Mouse (Mus musculus) cerebellum, adult 2 months (tissue): Measurements from ENCODE around the gene Sfn.

ENCODE experiments used
- CTCF ChIP-seq: fragments of 200-500 bp; IDR thresholded peaks from 2 replicates; pipeline ENCODE4 v1.5.1; 2011; ENCODE audit warnings: low read depth, mild to moderate bottlenecking, control low read depth, low read length, moderate library complexity, borderline replicate concordance; ENCODE audit not compliant: insufficient read depth
- POLR2A ChIP-seq: fragments of 200-500 bp; IDR thresholded peaks from 2 replicates; pipeline ENCODE4 v1.6.1; 2011; ENCODE audit warnings: low read length, control low read depth, borderline replicate concordance; ENCODE audit not compliant: insufficient read depth

DNA sequence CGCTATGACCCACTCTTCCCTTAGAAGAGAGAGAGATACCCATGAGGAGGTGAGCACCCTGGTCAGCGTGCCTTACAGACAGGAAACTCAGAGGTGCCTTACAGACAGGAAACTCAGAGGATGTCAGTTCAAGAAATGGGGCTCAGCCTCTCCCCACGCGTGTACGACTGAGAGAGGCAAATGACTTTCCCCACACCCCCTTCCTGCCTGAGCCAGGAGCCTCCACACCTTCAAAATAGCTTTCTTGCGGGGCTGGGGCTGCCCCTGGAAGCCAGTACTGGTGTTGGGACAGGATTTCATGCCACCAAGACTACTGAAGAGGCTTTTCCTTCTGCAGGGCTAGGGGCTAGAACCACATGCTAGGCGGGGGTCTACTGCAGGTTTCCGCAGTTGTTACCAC is 18.7 kb upstream of the Sfn start:
- TF ChIP-seq CTCF: no peak
- TF ChIP-seq POLR2A: no peak
